Mouse (Mus musculus) liver, embryonic 14.5 days (tissue): ENCODE results near the gene Rnf144b. TPM values are rescaled to one million over a fixed set of nuclear protein-coding genes. Genes with fewer than 3 reads are reported as not detected.

Experiments
- ATAC-seq: fragments of 200-750 bp; cut with Nextera tagmentation; 2 replicates; pipeline ENCODE4 v1.8.0; 2017; ENCODE audit warnings: moderate number of reproducible peaks, mild to moderate bottlenecking, moderate library complexity; ENCODE audit not compliant: insufficient read depth
- DNase-seq, 3 experiments: peaks; one replicate each; pipeline ENCODE4 v3.0.0-alpha.2; 2012 to 2013; ENCODE audit warnings: low read depth in 3 of 3, low spot score in 3 of 3
- H3K27ac ChIP-seq: fragments of 300-500 bp; sonication (generic); 2 replicates; pipeline ENCODE4 v1.5.1; 2014; ENCODE audit warnings: moderate library complexity, mild to moderate bottlenecking, control low read depth, inconsistent platforms
- H3K27me3 ChIP-seq: fragments of 300-500 bp; sonication (generic); 2 replicates; pipeline ENCODE4 v1.6.1; 2014; ENCODE audit warnings: mild to moderate bottlenecking, low read length, moderate library complexity; ENCODE audit not compliant: control insufficient read depth, insufficient read depth
- H3K36me3 ChIP-seq: fragments of 300-500 bp; sonication (generic); replicated peaks from 2 replicates; pipeline ENCODE4 v1.6.1; 2014; ENCODE audit warnings: low read depth; ENCODE audit not compliant: control insufficient read depth, insufficient read depth
- H3K4me1 ChIP-seq, 2 experiments: fragments of 200-500 bp in 1 of 2; fragments of 300-500 bp in 1 of 2; sonication (generic) in 1 of 2; replicated peaks; 2 replicates each; pipeline ENCODE4 v1.6.1; 2012 to 2014; ENCODE audit warnings: antibody characterized with exemption in 1 of 2, inconsistent platforms in 1 of 2, low read length in 1 of 2; ENCODE audit not compliant: control insufficient read depth in 2 of 2, insufficient read depth in 2 of 2
- H3K4me2 ChIP-seq: fragments of 300-500 bp; sonication (generic); 2 replicates; pipeline ENCODE4 v1.6.1; 2014; ENCODE audit warnings: low read depth, mild to moderate bottlenecking, control low read depth, moderate library complexity
- H3K4me3 ChIP-seq, 2 experiments: fragments of 200-500 bp in 1 of 2; fragments of 300-500 bp in 1 of 2; sonication (generic) in 1 of 2; 2 replicates each; pipeline ENCODE4 v1.5.1; 2012 to 2014; ENCODE audit warnings: low read depth in 2 of 2, low read length in 2 of 2, mild to moderate bottlenecking in 2 of 2, control low read depth in 1 of 2, inconsistent platforms in 1 of 2, moderate library complexity in 1 of 2; ENCODE audit not compliant: insufficient read depth in 1 of 2
- H3K9ac ChIP-seq: fragments of 300-500 bp; sonication (generic); replicated peaks from 2 replicates; pipeline ENCODE4 v1.6.1; 2014; ENCODE audit warnings: mild to moderate bottlenecking, control low read depth, moderate library complexity
- H3K9me3 ChIP-seq: fragments of 300-500 bp; sonication (generic); 2 replicates; pipeline ENCODE4 v1.6.1; 2016; ENCODE audit warnings: low read length, mixed read lengths; ENCODE audit not compliant: control insufficient read depth
- CTCF ChIP-seq: IDR thresholded peaks from 2 replicates; pipeline ENCODE4 v1.5.1; 2016; ENCODE audit warnings: antibody characterized with exemption, low read depth, control low read depth
- EP300 ChIP-seq: IDR thresholded peaks from 2 replicates; pipeline ENCODE4 v1.6.1; 2016; ENCODE audit warnings: antibody characterized with exemption, low read depth
- WGBS: fragments of 180-500 bp; shearing (Covaris S2); extraction: QIAGEN DNeasy Blood & Tissue Kit; methylation state at CpG from one replicate; pipeline ENCODE4 v1.1.7; 2014; ENCODE audit not compliant: insufficient replicate concordance; 5-methylcytosine and 5-hydroxymethylcytosine counted together
- polyA plus RNA-seq, 2 experiments: library from polyadenylated mRNA; depleted of rRNA in 1 of 2; stranded (reverse) in 1 of 2; unstranded in 1 of 2; fragments of >200 nt; fragmentation: Nextera tagmentation in 1 of 2; extraction: Ambion mirVana in 1 of 2; gene quantifications; 2 replicates each; pipeline versions ENCODE4 v1.2.1 to v1.2.3; 2012 to 2014

Gene Rnf144b
- polyA plus RNA-seq, 2 experiments: 1.6 to 2.2 TPM

DNA sequence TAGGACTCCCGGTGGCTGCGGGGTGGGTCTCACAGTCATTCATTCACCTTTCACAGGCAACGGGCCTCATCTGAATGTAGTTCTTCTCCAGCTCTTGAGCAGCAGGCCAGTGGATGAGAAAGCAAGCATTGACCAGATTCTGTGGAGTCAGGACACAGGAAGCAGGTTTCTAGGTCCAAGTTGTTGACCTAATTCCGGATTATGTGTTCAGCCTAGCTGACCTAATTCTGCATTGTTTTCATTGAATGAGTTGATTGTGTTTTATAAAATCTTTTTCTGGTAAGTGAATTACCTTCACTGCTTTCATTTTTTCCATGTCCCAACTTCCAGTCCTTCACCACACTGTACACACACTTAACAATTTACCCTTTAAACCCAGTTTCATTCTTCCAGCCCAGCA is 32.4 kb downstream of the Rnf144b start:
- ATAC-seq: no peak
- no peak for DNase-seq
- no peaks in the 10 kb centered on the region for H3K36me3 ChIP-seq
- no peaks in the 10 kb centered on the region for H3K9me3 ChIP-seq
- H3K4me1 ChIP-seq: no peaks in the 10 kb centered on the region; a peak in 2 of 4 replicates
- 58% methylated on average over 4 of the region's 4 CpGs for WGBS
- H3K4me3 ChIP-seq: no peak overlapping the region
- TF ChIP-seq EP300 (no peak), CTCF (no peak)
- H3K4me2 ChIP-seq: no peak overlapping the region
- H3K9ac ChIP-seq: no peak overlapping the region
- H3K27me3 ChIP-seq: no peaks in the 10 kb centered on the region
- no peak overlapping the region for H3K27ac ChIP-seq

DNA sequence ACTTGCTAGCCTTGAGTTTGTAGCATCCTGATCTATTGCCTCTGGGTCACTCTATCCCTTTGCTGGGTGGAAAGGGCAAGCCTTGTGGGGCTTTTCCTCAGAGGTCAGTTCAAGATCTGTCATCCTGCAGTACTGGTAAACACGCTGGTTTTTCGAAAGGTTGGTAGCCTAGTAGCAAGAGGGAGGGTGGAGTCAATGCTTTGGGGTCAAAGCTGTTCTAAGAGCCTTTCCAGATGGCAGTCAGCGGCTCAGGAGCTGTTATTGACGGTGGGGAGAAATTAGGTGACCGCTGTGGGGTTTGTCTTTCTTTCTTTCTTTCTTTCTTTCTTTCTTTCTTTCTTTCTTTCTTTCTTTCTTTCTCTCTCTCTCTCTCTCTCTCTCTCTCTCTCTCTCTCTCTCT is 34.4 kb downstream of the Rnf144b start:
- ATAC-seq (no peak), DNase-seq (no peak)
- TF ChIP-seq EP300 (no peak), CTCF (no peak)
- no peak overlapping the region for H3K4me3 ChIP-seq
- no peak overlapping the region for H3K9ac ChIP-seq
- H3K9me3 ChIP-seq: no peaks in the 10 kb centered on the region
- H3K4me1 ChIP-seq: no peaks in the 10 kb centered on the region; a peak in 1 of 4 replicates
- no peaks in the 10 kb centered on the region for H3K27me3 ChIP-seq
- WGBS: 57% methylated on average over 5 of the region's 5 CpGs
- H3K36me3 ChIP-seq: no peaks in the 10 kb centered on the region
- no peak overlapping the region for H3K4me2 ChIP-seq
- no peak overlapping the region for H3K27ac ChIP-seq

DNA sequence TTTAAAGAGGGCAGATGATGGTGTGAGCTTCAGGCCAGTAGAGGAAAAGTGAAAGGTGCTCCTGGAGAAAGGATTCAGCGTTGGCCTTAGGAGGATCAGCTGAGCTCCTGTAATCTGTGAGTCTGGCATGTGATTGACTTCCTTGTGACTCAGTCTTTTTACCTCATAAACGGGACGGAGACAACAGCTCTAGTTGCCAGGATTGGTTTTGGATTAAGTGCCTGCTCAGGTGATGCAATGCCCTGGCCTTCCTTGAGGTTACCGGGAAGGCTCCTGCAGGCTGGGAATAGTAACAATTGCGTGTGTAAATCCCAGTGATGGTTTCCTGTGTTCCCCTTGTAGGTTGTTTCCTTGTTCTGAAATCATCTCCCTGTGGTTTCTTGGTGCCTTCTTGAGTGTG is 39.5 kb downstream of the Rnf144b start:
- no peak overlapping the region for H3K27ac ChIP-seq
- WGBS: 61% methylated on average over 5 of the region's 5 CpGs
- H3K4me1 ChIP-seq: no peaks in the 10 kb centered on the region
- no peaks in the 10 kb centered on the region for H3K27me3 ChIP-seq
- no peak overlapping the region for H3K4me2 ChIP-seq
- DNase-seq (no peak), ATAC-seq (no peak)
- no peaks in the 10 kb centered on the region for H3K9me3 ChIP-seq
- no peaks in the 10 kb centered on the region for H3K36me3 ChIP-seq
- no peak for TF ChIP-seq CTCF
- no peak for TF ChIP-seq EP300
- H3K9ac ChIP-seq: no peak overlapping the region
- no peak overlapping the region for H3K4me3 ChIP-seq

DNA sequence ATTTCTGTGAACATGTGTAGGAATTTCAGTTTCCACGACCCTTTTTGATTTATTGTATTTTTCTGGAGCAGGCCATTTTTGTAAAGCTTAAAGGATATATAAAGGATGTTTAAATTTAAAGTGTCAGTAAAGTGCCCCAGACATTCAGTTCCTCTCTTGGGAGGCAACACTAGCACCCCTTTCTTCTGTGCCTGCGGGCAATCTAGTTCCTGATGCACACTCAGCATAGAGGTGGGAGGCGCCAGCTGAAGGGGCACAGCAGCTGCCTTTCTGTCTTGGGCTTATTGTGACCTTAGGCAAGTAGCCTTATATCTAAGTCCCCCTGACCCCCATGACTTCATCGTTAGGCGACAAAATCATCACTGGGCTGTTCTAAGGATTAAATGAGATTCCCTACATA is 42.3 kb downstream of the Rnf144b start:
- H3K27ac ChIP-seq: no peak overlapping the region
- no peak overlapping the region for H3K4me3 ChIP-seq
- no peak for DNase-seq

DNA sequence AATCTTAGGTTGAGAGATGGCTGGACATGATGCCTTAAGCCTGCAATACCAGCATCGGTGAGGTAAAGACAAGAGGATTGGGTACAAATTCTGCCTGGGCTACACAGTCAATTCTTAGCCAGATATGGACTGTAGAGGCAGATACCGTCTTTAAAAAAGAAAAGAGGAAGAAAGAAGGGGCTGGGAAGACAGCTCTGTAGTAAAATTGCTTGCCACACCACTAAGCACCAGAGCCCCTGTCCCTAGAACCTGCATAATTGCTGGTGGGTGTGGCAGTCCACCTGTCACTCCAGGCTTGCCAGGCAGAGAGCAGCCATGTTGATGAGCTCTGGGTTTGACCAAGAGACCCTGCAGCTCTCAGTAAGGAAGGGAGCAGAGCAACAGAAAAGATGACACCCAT is 42.8 kb downstream of the Rnf144b start:
- Histone ChIP-seq H3K36me3 (no peaks in the 10 kb centered on the region), H3K27ac (no peak overlapping the region), H3K27me3 (no peaks in the 10 kb centered on the region), H3K9me3 (no peaks in the 10 kb centered on the region), H3K4me2 (no peak overlapping the region), H3K4me1 (no peaks in the 10 kb centered on the region; a peak in 1 of 4 replicates), H3K4me3 (no peak overlapping the region), H3K9ac (no peak overlapping the region)
- ATAC-seq (no peak), DNase-seq (no peak)
- TF ChIP-seq EP300: no peak
- 46% methylated on average over 2 of the region's 2 CpGs for WGBS

More for the DNA sequence above, 42.3 kb downstream of the Rnf144b start:
- no peak for ATAC-seq
- Histone ChIP-seq H3K36me3 (no peaks in the 10 kb centered on the region), H3K4me1 (no peaks in the 10 kb centered on the region), H3K9me3 (no peaks in the 10 kb centered on the region), H3K27me3 (no peaks in the 10 kb centered on the region), H3K4me2 (no peak overlapping the region), H3K9ac (no peak overlapping the region)
- 65% methylated on average over 5 of the region's 5 CpGs for WGBS
- TF ChIP-seq CTCF (no peak), EP300 (no peak)
